Mouse (Mus musculus): ENCODE measurements around the gene Srgap2.

DNA sequence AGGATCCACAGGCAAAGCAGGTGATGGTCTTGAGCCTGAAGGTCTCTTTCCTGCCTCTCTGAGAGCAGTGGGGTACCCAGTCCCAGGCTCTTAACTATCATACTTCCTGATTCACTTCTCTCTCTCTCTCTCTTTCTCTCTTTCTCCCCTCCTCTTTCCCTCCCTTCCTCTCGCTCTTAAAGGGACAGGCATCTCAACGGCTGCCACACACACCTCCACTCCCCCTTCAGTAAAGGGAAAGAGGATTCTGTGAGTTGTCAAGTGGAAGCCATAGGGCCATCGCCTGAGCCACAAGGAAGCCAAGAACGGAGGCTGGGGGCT, 247.7 kb downstream of the Srgap2 start, which contains the start of gene Ikbke:
- TF ChIP-seq POLR2A (IDR thresholded peaks at IDR 0.05; ENCODE audit: borderline replicate concordance, low read depth, low read length) (no peak), CTCF (IDR thresholded peaks at IDR 0.05; ENCODE audit: low read depth, low read length) (no peak)

Measured in bone marrow macrophage, adult 2 months (primary cell).